Mouse (Mus musculus) megakaryocyte, embryonic 14.5 days (primary cell): Measurements from ENCODE around the gene Zfp638.

Source experiments
- FLI1 ChIP-seq: IDR thresholded peaks from 2 replicates; pipeline ENCODE4 v1.6.1; 2012; ENCODE audit warnings: low read length, inconsistent platforms, mixed read lengths
- GATA1 ChIP-seq: IDR thresholded peaks from 3 replicates; pipeline ENCODE4 v1.6.1; 2012; ENCODE audit warnings: mixed read lengths, low read length, inconsistent platforms, borderline replicate concordance

- TF ChIP-seq GATA1 (no peak), FLI1 (no peak)
These were observed 120.7 kb downstream of the Zfp638 start for GRCm38 (mm10) chr6:83987642-83988041.
